Mouse (Mus musculus): ENCODE data around the gene Dus3l. TPM values are rescaled to one million over a fixed set of nuclear protein-coding genes. Genes with fewer than 3 reads are reported as not detected.

Dus3l gene
- polyA plus RNA-seq (2014; fragmentation: Illumina TruSeq; extraction: RNeasy Lipid Tissue Mini Kit (QIAGEN cat#74804); ENCODE audit: low read depth, low replicate concordance), result 1.3 TPM

DNA sequence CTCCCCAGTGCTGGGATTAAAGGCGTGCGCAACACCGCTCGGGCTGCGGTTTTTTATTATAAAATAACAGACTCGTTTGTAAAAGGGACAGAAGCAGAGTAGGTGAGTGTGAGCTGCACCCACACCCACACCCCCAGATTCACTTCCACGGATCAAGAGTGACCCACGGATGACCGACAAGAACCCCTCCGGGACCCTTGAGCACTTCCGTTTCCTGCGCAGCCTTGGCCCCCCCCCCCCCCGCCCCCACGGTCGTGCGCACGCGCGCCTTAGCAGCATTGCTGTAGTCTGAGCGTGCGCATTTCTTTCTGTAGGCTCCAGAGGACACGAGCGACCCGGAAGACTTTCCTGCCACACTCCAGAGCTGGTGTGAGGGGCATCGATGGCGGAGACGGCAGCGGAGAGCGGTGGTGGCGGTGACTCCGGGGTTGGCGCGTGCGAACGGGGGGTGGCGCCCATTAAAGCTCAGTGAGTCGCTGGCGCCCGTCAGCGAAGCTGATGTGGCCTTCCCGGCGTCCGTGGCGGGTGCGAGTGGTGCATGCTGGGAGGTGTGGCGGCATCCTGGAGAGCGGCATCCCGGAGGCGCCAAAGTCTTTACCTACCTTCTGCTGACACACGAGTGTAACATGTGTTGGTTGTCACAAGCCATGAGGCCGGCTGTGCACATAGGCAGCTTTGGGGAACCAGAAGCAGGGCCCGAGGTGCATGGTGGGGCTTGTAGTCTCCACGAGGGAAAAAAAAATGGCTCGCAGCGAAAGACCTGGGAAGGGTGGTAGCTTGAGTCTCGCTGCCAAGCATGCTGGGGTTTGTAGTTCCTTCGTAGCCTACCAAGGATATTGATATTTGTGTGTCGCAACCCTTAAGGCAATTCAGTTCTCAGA, at the start of gene Dus3l:
TSS of gene Dus3l (plus strand) at position 284 of the 881 bp plus-strand sequence.

DNA sequence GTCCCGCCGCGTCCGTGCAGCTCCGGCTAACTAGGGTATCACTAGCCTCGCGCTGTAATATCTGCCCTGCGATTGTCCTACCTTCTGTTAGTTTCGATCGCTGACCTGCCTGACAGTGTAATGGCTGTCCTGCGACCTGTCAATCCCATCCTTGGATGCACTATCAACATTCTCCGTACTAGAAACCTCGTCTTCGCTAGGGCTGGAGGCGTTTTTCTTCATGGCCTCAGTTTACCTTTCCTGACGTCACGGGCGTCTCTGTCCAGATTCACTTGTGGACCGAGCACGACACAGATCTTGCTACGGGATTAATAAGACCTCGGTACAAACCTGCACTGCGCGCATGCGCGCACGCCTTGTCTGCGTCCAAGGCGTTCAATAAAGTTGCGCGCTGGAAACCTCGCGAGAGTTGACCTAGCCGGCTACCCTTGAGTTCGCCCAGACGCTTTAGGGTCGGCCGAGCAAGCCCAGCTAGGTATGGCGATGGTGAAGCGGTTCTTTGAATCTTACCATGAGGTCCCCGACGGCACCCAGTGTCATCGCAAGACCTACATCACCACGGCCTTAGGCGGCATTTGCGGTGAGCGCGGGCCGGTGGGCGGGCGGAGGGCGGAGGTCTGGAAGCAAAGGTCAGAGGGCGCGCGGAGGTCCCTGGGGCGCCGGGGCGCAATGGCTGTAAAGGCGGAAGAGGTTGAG, 47.0 kb upstream of the Dus3l start, which contains the start of the genes Ndufa11 and Vmac:
TSS of gene Ndufa11 (plus strand) at position 405 of the 696 bp plus-strand sequence.
TSS of gene Vmac (minus strand) at position 660 of the 696 bp plus-strand sequence.

DNA sequence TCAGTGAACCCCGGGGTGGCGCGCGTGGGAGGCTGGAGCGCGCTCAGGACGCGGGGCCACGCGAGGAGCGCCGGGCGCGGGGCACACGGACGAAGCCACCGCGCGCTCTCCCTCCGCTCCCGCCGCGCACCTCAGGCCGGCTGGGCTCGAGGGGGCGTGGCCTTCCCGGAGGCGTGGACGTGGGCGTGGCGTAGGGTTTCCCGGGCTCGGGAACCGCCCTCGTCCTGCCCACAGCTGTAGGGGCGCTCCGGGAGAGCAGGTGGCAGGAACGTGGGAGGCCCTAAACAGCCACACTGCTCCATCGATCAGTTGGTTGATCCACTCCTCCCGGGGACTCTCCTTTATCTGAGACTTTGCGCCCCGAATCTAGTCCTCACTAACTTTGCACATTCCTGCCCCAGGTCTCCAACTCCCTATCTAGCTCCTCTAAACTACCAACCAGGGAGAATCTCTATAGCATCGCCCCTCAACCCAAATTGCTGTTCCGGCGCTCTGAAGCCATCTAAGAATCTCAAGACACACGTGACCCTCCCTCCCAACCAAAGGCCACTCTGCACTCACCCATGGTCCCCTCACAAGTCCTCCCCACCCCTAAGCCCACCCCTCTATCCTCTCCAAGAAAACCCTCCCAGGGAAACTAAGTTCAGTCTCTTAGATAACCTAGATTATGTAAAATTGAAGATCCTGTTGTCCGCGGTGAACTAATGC, 7.0 kb upstream of the Dus3l start, which contains the start of gene Nrtn:
TSS of gene Nrtn (minus strand) at position 115 of the 708 bp plus-strand sequence.

DNA sequence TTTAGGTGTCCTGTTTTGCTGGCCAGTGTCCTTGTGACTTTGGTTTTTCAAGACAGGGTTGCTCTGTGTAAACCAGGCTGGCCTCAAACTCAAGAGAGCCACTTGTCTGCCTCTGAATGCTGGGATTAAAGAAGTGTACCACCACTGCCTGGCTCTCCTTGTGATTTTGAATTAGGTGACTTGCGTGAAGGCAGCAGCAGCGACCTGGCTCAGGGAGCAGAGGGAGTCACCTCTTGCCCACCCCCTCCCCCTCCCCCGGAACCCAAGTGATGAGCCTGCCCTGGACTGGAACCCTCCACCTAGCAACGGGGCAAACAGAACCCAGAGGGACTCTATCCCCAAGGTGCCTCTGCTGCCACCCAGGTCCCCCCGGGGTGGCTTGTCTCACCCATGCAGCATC, 5.4 kb downstream of the Dus3l start, which contains the start of gene Prr22:
TSS of gene Prr22 (plus strand) at position 301 of the 400 bp plus-strand sequence.

Other genes with a start within 250 kb of the Dus3l start
- gene Gm20219, start 210.4 kb upstream of the Dus3l start, polyA plus RNA-seq (2014; fragmentation: Illumina TruSeq; extraction: RNeasy Lipid Tissue Mini Kit (QIAGEN cat#74804); ENCODE audit: low read depth, low replicate concordance), result 0.49 TPM
- 33.5 TPM for gene Safb2, start 180.2 kb upstream of the Dus3l start, polyA plus RNA-seq (2014; fragmentation: Illumina TruSeq; extraction: RNeasy Lipid Tissue Mini Kit (QIAGEN cat#74804); ENCODE audit: low read depth, low replicate concordance)
- gene Safb, start 179.9 kb upstream of the Dus3l start, polyA plus RNA-seq (2014; fragmentation: Illumina TruSeq; extraction: RNeasy Lipid Tissue Mini Kit (QIAGEN cat#74804); ENCODE audit: low read depth, low replicate concordance), result 12.3 TPM
- 31.0 TPM for gene 2410015M20Rik, start 155.0 kb upstream of the Dus3l start, polyA plus RNA-seq (2014; fragmentation: Illumina TruSeq; extraction: RNeasy Lipid Tissue Mini Kit (QIAGEN cat#74804); ENCODE audit: low read depth, low replicate concordance)
- gene Rpl36, start 151.3 kb upstream of the Dus3l start, polyA plus RNA-seq (2014; fragmentation: Illumina TruSeq; extraction: RNeasy Lipid Tissue Mini Kit (QIAGEN cat#74804); ENCODE audit: low read depth, low replicate concordance), result not detected
- gene Lonp1, start 137.9 kb upstream of the Dus3l start, polyA plus RNA-seq (2014; fragmentation: Illumina TruSeq; extraction: RNeasy Lipid Tissue Mini Kit (QIAGEN cat#74804); ENCODE audit: low read depth, low replicate concordance), result 1.8 TPM
- 111 TPM for gene Catsperd, start 136.6 kb upstream of the Dus3l start, polyA plus RNA-seq (2014; fragmentation: Illumina TruSeq; extraction: RNeasy Lipid Tissue Mini Kit (QIAGEN cat#74804); ENCODE audit: low read depth, low replicate concordance)
- gene Ranbp3, start 91.5 kb upstream of the Dus3l start, polyA plus RNA-seq (2014; fragmentation: Illumina TruSeq; extraction: RNeasy Lipid Tissue Mini Kit (QIAGEN cat#74804); ENCODE audit: low read depth, low replicate concordance), result 4.0 TPM
- gene Ndufa11, start 47.0 kb upstream of the Dus3l start, polyA plus RNA-seq (2014; fragmentation: Illumina TruSeq; extraction: RNeasy Lipid Tissue Mini Kit (QIAGEN cat#74804); ENCODE audit: low read depth, low replicate concordance), result not detected
- gene Vmac, start 46.7 kb upstream of the Dus3l start, polyA plus RNA-seq (2014; fragmentation: Illumina TruSeq; extraction: RNeasy Lipid Tissue Mini Kit (QIAGEN cat#74804); ENCODE audit: low read depth, low replicate concordance), result 3.3 TPM
- not detected for gene Nrtn, start 7.2 kb upstream of the Dus3l start, polyA plus RNA-seq (2014; fragmentation: Illumina TruSeq; extraction: RNeasy Lipid Tissue Mini Kit (QIAGEN cat#74804); ENCODE audit: low read depth, low replicate concordance)
- gene Prr22, start 5.5 kb downstream of the Dus3l start, polyA plus RNA-seq (2014; fragmentation: Illumina TruSeq; extraction: RNeasy Lipid Tissue Mini Kit (QIAGEN cat#74804); ENCODE audit: low read depth, low replicate concordance), result not detected
- gene Rfx2, start 66.3 kb downstream of the Dus3l start, polyA plus RNA-seq (2014; fragmentation: Illumina TruSeq; extraction: RNeasy Lipid Tissue Mini Kit (QIAGEN cat#74804); ENCODE audit: low read depth, low replicate concordance), result 13.6 TPM
- 42.7 TPM for gene Acsbg2, start 109.7 kb downstream of the Dus3l start, polyA plus RNA-seq (2014; fragmentation: Illumina TruSeq; extraction: RNeasy Lipid Tissue Mini Kit (QIAGEN cat#74804); ENCODE audit: low read depth, low replicate concordance)
- 44.1 TPM for gene 1700061G19Rik, start 110.7 kb downstream of the Dus3l start, polyA plus RNA-seq (2014; fragmentation: Illumina TruSeq; extraction: RNeasy Lipid Tissue Mini Kit (QIAGEN cat#74804); ENCODE audit: low read depth, low replicate concordance)
- 1.9 TPM for gene Mllt1, start 170.7 kb downstream of the Dus3l start, polyA plus RNA-seq (2014; fragmentation: Illumina TruSeq; extraction: RNeasy Lipid Tissue Mini Kit (QIAGEN cat#74804); ENCODE audit: low read depth, low replicate concordance)
- gene Acer1, start 217.4 kb downstream of the Dus3l start, polyA plus RNA-seq (2014; fragmentation: Illumina TruSeq; extraction: RNeasy Lipid Tissue Mini Kit (QIAGEN cat#74804); ENCODE audit: low read depth, low replicate concordance), result not detected
- 0.98 TPM for gene Clpp, start 225.5 kb downstream of the Dus3l start, polyA plus RNA-seq (2014; fragmentation: Illumina TruSeq; extraction: RNeasy Lipid Tissue Mini Kit (QIAGEN cat#74804); ENCODE audit: low read depth, low replicate concordance)
- gene Alkbh7, start 232.6 kb downstream of the Dus3l start, polyA plus RNA-seq (2014; fragmentation: Illumina TruSeq; extraction: RNeasy Lipid Tissue Mini Kit (QIAGEN cat#74804); ENCODE audit: low read depth, low replicate concordance), result 2.4 TPM
- not detected for gene Pspn, start 235.3 kb downstream of the Dus3l start, polyA plus RNA-seq (2014; fragmentation: Illumina TruSeq; extraction: RNeasy Lipid Tissue Mini Kit (QIAGEN cat#74804); ENCODE audit: low read depth, low replicate concordance)
- gene Gtf2f1, start 246.5 kb downstream of the Dus3l start, polyA plus RNA-seq (2014; fragmentation: Illumina TruSeq; extraction: RNeasy Lipid Tissue Mini Kit (QIAGEN cat#74804); ENCODE audit: low read depth, low replicate concordance), result 22.5 TPM
- gene Gm17949, start 246.7 kb downstream of the Dus3l start, polyA plus RNA-seq (2014; fragmentation: Illumina TruSeq; extraction: RNeasy Lipid Tissue Mini Kit (QIAGEN cat#74804); ENCODE audit: low read depth, low replicate concordance), result 1.6 TPM